Mouse (Mus musculus) lung, postnatal 0 days (tissue): ENCODE data around the gene Zbtb7a.

Experiments used
- CTCF ChIP-seq: IDR thresholded peaks from 2 replicates; pipeline ENCODE4 v1.5.1; 2016; ENCODE audit warnings: antibody characterized with exemption, mild to moderate bottlenecking
- EP300 ChIP-seq: IDR thresholded peaks from 2 replicates; pipeline ENCODE4 v1.6.1; 2016; ENCODE audit warnings: antibody characterized with exemption, mild to moderate bottlenecking, control low read depth

DNA sequence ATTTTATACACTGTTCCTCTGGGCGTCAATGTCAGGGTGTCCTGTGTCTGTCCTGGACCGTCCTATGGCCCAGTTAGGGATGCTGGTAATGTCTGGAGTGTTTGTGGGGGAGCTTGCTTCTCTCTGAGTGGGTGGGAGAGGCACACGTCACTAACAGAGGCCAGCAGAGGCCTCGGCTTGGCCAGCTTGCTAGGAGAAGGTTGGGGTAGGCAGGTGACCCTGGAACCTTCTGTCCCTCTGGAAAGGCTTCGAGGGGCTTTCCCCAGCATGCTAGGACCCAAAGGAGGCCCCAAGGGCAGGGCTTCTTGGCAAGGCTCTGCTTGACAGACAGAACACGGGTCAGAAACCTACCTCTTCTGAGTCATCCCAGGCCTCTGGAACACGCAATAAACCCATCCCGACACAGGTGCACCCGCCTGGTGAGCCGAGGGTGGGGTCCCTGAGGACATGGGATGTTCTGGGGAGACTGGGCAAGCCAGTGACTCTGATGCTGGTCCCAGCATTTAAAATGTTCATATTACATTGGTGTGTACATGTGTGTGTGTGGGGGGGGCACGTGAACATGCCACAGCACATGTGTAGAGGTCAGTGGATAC, 61.5 kb downstream of the Zbtb7a start:
- no peak for TF ChIP-seq CTCF
- no peak for TF ChIP-seq EP300
